Mouse (Mus musculus) liver, adult 2 months (tissue): ENCODE measurements around the gene Tnc.

Source experiments
- CTCF ChIP-seq: fragments of 200-500 bp; IDR thresholded peaks from 2 replicates; pipeline ENCODE4 v1.5.1; 2011; ENCODE audit warnings: low read depth, low read length, control low read depth
- POLR2A ChIP-seq: fragments of 200-500 bp; IDR thresholded peaks from 2 replicates; pipeline ENCODE4 v1.6.1; 2011; ENCODE audit warnings: low read length, control low read depth; ENCODE audit not compliant: insufficient read depth; ENCODE audit errors: extremely low read depth

GRCm38 (mm10) chr4:63993462-63994113 is 53.2 kb downstream of the Tnc start:
- no peak for TF ChIP-seq CTCF
- TF ChIP-seq POLR2A: no peak
